Comparison of ENCODE assay signal across 16 mouse cellular contexts in the genomic region with DNA sequence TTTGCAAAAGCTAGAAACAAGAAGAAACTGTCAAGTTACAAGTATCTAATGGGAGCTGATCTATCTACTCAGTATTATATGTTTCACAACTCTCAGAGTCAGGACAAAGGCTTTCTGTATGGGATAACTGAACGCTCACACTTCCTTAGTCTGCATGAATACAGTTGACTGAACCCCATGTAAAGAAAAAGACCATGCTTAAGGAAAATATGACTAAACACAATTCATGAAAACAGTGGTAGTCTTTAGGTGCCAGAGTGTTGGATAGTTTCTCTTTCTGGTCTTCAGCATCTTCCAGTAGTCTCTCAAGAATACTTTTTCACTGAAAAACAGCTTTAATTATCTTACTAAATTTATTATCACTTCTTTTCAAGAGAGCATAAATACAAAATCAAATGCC.
"Had no signal": no experiment of that assay in that cellular context is flagged by ENCODE, and none has a peak within 500 bp of the region (broad histone marks: within the 10 kb centered on the region; RNA-seq: fewer than 3 reads in every experiment).

No protein-coding gene starts in this region.

- H3K27me3 ChIP-seq: neural tube, embryonic 13.5 days; neural tube, embryonic 15.5 days; stomach, embryonic 15.5 days had no signal

- H3K27ac ChIP-seq: neural tube, embryonic 13.5 days; neural tube, embryonic 15.5 days; stomach, embryonic 15.5 days; stomach, postnatal 0 days had no signal

- H3K4me1 ChIP-seq: neural tube, embryonic 13.5 days; neural tube, embryonic 15.5 days; stomach, embryonic 15.5 days had no signal

- H3K9ac ChIP-seq: neural tube, embryonic 13.5 days; neural tube, embryonic 15.5 days; stomach, embryonic 15.5 days had no signal

- DNase-seq: retina, postnatal 1 day; right cerebral cortex, adult 18-20 months; right cerebral cortex, postnatal 14 days; right cerebral cortex, postnatal 25 days; right cerebral cortex, postnatal 4 days; spleen, adult 18-20 months; thymus, adult 18-20 months; thymus, adult 2 months; thymus, postnatal 14 days; thymus, postnatal 25 days; thymus, postnatal 36 days; thymus, postnatal 4 days had no signal

- H3K4me2 ChIP-seq: neural tube, embryonic 13.5 days; neural tube, embryonic 15.5 days; stomach, embryonic 15.5 days had no signal

- H3K9me3 ChIP-seq: neural tube, embryonic 13.5 days; neural tube, embryonic 15.5 days; stomach, embryonic 15.5 days had no signal

- H3K36me3 ChIP-seq: neural tube, embryonic 13.5 days; neural tube, embryonic 15.5 days; stomach, embryonic 15.5 days had no signal

- H3K4me3 ChIP-seq: neural tube, embryonic 13.5 days; neural tube, embryonic 15.5 days; stomach, embryonic 15.5 days had no signal
